Mouse (Mus musculus) C2C12 (cell line): ENCODE measurements around the gene Gm37240.

Experiments used
- CEBPB ChIP-seq: IDR thresholded peaks from one replicate; pipeline ENCODE4 v1.6.1; 2011; ENCODE audit warnings: low read depth, mild to moderate bottlenecking, control low read depth, moderate library complexity
- CTCF ChIP-seq: IDR thresholded peaks from one replicate; pipeline ENCODE4 v1.5.1; 2011; ENCODE audit not compliant: control insufficient read depth, insufficient read depth, insufficient read length
- MAX ChIP-seq: IDR thresholded peaks from one replicate; pipeline ENCODE4 v1.6.1; 2011; ENCODE audit warnings: mild to moderate bottlenecking, control low read depth
- USF1 ChIP-seq: IDR thresholded peaks from one replicate; pipeline ENCODE4 v1.6.1; 2011; ENCODE audit warnings: low read depth, mild to moderate bottlenecking, control low read depth, moderate library complexity

GRCm38 (mm10) chr3:84827617-84828016 lies 1059.7 kb downstream of the Gm37240 start:
- no peak for TF ChIP-seq CTCF
- TF ChIP-seq CEBPB: no peak
- no peak for TF ChIP-seq MAX
- TF ChIP-seq USF1: no peak
